ENCODE assay signal across 16 mouse cellular contexts in the genomic region with DNA sequence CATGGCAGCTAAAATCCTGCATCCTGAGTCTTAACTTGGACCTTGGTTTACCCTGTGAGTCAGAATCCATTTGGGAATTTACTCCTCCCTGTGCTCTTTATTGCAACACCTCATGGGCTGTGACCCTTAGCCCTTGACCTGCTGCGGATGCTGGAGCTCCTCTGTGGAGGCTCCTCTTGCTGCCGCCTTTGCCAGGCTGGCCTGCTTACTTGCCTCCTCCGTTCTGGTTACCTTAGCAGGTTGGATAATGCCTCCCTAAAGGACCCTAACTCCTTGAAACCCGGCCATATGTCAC. TPM values are rescaled to one million over a fixed set of nuclear protein-coding genes. Genes with fewer than 3 reads are reported as not detected.
DNase-seq lines count a peak whose midpoint lies in the region; ATAC-seq and TF ChIP-seq lines count a peak whose summit lies in the region.
"Had no signal": no experiment of that assay in that cellular context is flagged by ENCODE, and none has a peak within 500 bp of the region (broad histone marks: within the 10 kb centered on the region; RNA-seq: fewer than 3 reads in every experiment).

No protein-coding gene starts in this region.

- TF ChIP-seq CTCF in liver, adult 2 months (IDR thresholded peaks at IDR 0.05; ENCODE audit: low read depth, low read length) = no peak

- no peak for ATAC-seq in erythroblast, adult 5-6 weeks (replicated peaks; ENCODE audit: low FRiP score, poor library complexity, severe bottlenecking)
- ATAC-seq: forebrain, embryonic 14.5 days had no signal

- peaks cover 3% of the 10 kb centered on the region; the same call in 1 of the 2 replicates for H3K4me1 ChIP-seq in liver, adult 2 months (ENCODE audit: control insufficient read depth, insufficient read depth, low read length)
- H3K4me1 ChIP-seq: hindbrain, embryonic 15.5 days; lung, embryonic 15.5 days had no signal

- H3K36me3 ChIP-seq in liver, adult 2 months (ENCODE audit: control insufficient read depth, insufficient read depth, low read length) = no peaks in the 10 kb centered on the region
- no peaks in the 10 kb centered on the region for H3K36me3 ChIP-seq in myocyte (ENCODE audit: control insufficient read depth, insufficient read depth)

- no peaks in the 10 kb centered on the region for H3K79me2 ChIP-seq in liver, adult 2 months (ENCODE audit: control insufficient read depth, insufficient read depth, low read length)
- H3K79me2 ChIP-seq in myocyte (ENCODE audit: control insufficient read depth, insufficient read depth) = no peaks in the 10 kb centered on the region

- DNase-seq in heart, adult 11 months = peak; percentile 91
- no peak for DNase-seq in heart, adult 9 months (ENCODE audit: low spot score in 2 of 2)
- DNase-seq in adrenal gland, postnatal 25 days = peak; percentile 48
- peak; percentile 91 for DNase-seq in liver, adult 2 months (ENCODE audit: extremely low read depth, low read depth, low spot score)
- no peak for DNase-seq in layer of hippocampus, adult 8-10 months (ENCODE audit: low spot score in 2 of 2)
- DNase-seq in left cerebral cortex, postnatal 36 days (ENCODE audit: low spot score in 2 of 2) = no peak
- DNase-seq: gastrocnemius, postnatal 25 days; thymus, postnatal 4 days had no signal

- no peak overlapping the region for H3ac ChIP-seq in myocyte (ENCODE audit: control insufficient read depth, insufficient read length)

- no peak overlapping the region for H3K4me2 ChIP-seq in myocyte (ENCODE audit: low read depth)
- H3K4me2 ChIP-seq: hindbrain, embryonic 15.5 days; lung, embryonic 15.5 days had no signal

- no peak overlapping the region for H3K4me3 ChIP-seq in liver, adult 2 months (ENCODE audit: insufficient read depth, low read depth, low read length)
- no peak overlapping the region for H3K4me3 ChIP-seq in myocyte
- H3K4me3 ChIP-seq: hindbrain, embryonic 15.5 days; lung, embryonic 15.5 days had no signal

- 23% methylated on average over 4 of the region's 4 CpGs for WGBS in liver, adult 2 months

- no peak overlapping the region for H3K9ac ChIP-seq in liver, adult 2 months (ENCODE audit: low read depth, low read length)
- H3K9ac ChIP-seq: hindbrain, embryonic 15.5 days; lung, embryonic 15.5 days had no signal

- H3K27me3 ChIP-seq in liver, adult 2 months (ENCODE audit: control insufficient read depth, insufficient read depth, low read length) = no peaks in the 10 kb centered on the region
- H3K27me3 ChIP-seq in myocyte (ENCODE audit: control insufficient read depth, insufficient read depth, insufficient read length) = no peaks in the 10 kb centered on the region
- H3K27me3 ChIP-seq: hindbrain, embryonic 15.5 days; lung, embryonic 15.5 days had no signal

- intact Hi-C loops in left cerebral cortex, postnatal 36 days (cut with DNase I) = no loop called here

- H3K27ac ChIP-seq in liver, adult 2 months (replicated peaks; ENCODE audit: insufficient read depth, low read depth, low read length) = peak overlapping the region; percentile 74
- H3K27ac ChIP-seq: hindbrain, embryonic 15.5 days; lung, embryonic 15.5 days had no signal

- no peak for TF ChIP-seq POLR2A in liver, adult 2 months (IDR thresholded peaks at IDR 0.05; ENCODE audit: extremely low read depth, insufficient read depth, low read length)
- no peak for TF ChIP-seq POLR2A in myocyte (IDR thresholded peaks at IDR 0.05; ENCODE audit: insufficient read length, low read depth)

TF ChIP-seq in myocyte, 11 proteins besides CTCF, POLR2A, EP300 and RAD21:
- TF ChIP-seq MYOG (IDR thresholded peaks at IDR 0.05; ENCODE audit: control insufficient read depth in 1 of 3, insufficient read depth in 1 of 3, insufficient read length in 2 of 3, low read depth in 2 of 3) = no peak
- 0 out of 2 replicates have a peak, but pooled peaks have one; percentile 16 for TF ChIP-seq CEBPB (IDR thresholded peaks at IDR 0.05; ENCODE audit: insufficient read depth, poor library complexity, severe bottlenecking)

RNA-seq across cellular contexts. Expression of a gene that starts 31.7 kb away (rescaled TPM):
- not detected in 2 replicates for total RNA-seq in adrenal gland, postnatal 25 days (2021)
- 73.2 and 128 TPM in 2 replicates for total RNA-seq in liver, adult 2 months (2014; rRNA removed)
- 226 and 272 TPM in 2 replicates for polyA plus RNA-seq in liver, adult 2 months (2012; rRNA removed)
- not detected for polyA plus RNA-seq in myocyte (2012; fragmentation: generic; extraction: Trizol)
- not detected for total RNA-seq in layer of hippocampus, adult 8-10 months (2022)
- not detected in 2 replicates for total RNA-seq in erythroblast, adult 5-6 weeks (2015; ENCODE audit: low replicate concordance)
- not detected in 2 replicates for total RNA-seq in erythroblast, adult 5-6 weeks (2017; ENCODE audit: low replicate concordance)
- not detected for total RNA-seq in left cerebral cortex, postnatal 36 days (2021)
- total RNA-seq: gastrocnemius, postnatal 25 days; left cerebral cortex, postnatal 25 days; megakaryocyte-erythroid progenitor cell, adult 5-6 weeks had no signal
- polyA plus RNA-seq: embryonic facial prominence, embryonic 14.5 days; forebrain, embryonic 14.5 days; hindbrain, embryonic 15.5 days; lung, embryonic 15.5 days had no signal

Comparison
In these comparisons a context has a peak if more than half of its experiments do, and no peak if none do; other contexts are left out.
1. DNase-seq: peak in heart, adult 11 months (single experiment), adrenal gland, postnatal 25 days (single experiment) and liver, adult 2 months (single experiment); none in heart, adult 9 months (0 of 2), layer of hippocampus, adult 8-10 months (0 of 2) and left cerebral cortex, postnatal 36 days (0 of 2).
2. RNA of a gene that starts 31.7 kb away (total RNA-seq): 73.2 to 128 TPM in liver, adult 2 months; not detected in adrenal gland, postnatal 25 days, not detected in layer of hippocampus, adult 8-10 months, not detected in erythroblast, adult 5-6 weeks and not detected in left cerebral cortex, postnatal 36 days; every median in the first group is over 10 times any median in the second.